Mouse (Mus musculus) cerebellum, adult 11-12 months (tissue): ENCODE measurements around the gene Gmip.

Experiments used
- DNase-seq: peaks from one replicate; pipeline ENCODE4 v3.0.0; 2022

Gene Gmip

DNA sequence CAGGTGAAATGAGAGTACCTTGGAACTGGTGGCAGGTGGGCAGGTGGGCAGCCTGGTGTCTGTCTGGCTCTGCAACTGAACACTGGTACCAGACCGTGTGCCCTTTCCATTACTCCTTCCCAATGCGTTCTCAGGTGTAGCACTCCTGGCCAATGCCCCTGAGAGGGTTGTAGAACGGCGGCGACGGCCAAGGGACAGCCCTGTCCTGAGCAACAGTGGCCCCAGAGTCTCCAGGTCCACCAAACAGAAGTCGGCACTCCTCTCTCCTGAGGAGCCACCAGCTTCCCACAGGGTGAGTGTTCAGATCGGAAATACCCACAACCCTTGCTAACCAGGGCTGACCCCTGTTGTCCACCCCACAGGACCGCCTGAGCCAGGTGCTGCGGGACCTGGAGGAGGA is 3.4 kb upstream of the Gmip start:
- no peak for DNase-seq

DNA sequence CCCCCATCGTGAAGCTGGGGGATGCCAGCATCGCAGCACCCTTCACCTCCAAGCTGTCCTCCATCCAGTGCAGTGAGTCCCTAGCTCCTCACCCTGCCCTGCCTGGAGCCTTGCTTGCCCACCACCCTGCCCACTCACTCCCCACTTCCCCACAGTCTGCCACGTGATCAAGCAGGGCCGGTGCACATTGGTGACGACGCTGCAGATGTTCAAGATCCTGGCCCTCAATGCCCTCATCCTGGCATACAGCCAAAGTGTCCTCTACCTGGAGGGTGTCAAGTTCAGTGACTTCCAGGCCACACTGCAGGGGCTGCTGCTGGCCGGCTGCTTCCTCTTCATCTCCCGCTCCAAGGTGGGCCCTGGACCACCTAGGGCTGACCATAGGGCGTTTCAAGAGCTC is 3.0 kb upstream of the Gmip start:
- no peak for DNase-seq

DNA sequence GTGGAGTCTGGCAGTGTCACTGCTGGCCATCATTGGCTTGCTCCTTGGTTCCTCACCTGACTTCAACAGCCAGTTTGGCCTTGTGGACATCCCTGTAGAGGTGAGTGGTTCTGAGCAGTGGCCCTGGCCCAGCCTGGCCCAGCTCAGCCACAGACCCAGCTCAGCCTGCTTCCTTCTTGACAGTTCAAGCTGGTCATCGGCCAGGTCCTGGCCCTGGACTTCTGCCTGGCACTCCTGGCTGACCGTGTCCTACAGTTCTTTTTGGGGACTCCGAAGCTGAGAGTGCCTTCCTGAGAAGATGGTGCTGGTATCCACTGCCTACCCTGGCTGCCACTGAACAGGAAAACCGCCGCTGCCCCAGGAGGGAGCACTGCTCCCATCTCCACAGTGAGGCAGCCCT is 1.2 kb upstream of the Gmip start:
- no peak for DNase-seq

DNA sequence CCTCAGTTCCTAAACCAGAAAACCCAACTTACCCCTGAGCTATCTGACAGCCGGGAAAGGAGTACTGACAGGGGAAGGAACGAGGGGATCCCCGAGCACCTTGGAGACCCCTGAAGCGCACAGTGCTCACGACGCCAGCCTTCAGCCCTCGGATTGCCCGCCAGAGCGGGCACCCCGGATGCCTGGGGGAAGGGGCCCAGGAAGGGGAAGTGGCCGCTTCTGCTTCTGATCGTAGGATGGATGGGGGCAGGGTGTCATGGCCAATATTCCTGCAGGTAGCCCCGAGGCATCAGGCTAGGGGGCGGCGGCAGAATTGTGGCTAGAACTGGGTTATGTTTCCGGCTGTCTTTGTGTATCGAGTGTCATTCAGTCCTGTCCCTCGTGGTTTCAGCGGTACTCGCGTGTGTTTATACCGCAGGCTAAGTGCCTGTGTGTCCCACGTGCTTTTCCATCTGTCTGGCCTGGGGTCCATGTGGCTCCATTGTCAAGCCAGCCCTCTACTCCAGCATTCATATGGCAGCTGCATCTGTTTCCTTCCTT is 455 bp downstream of the Gmip start:
- no peak for DNase-seq

DNA sequence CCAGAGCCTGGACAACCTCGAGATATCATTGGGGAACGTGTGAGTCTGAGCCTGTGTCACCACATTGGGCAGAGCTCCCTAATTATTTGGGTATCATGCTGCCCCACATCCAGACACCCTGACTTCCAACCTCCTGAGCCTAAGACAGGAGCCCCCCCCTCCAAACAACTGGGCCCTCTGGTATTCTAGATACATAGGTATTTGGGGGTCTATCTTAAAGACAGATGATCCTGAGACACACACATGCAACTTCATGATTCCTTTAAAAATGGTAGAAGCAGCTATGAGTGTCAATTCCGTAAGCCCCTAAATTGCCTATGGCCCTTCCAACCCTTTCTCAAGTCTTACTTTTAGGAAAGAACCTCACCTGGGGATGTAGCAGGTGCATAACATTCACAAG is 1.3 kb downstream of the Gmip start:
- DNase-seq = no peak

DNA sequence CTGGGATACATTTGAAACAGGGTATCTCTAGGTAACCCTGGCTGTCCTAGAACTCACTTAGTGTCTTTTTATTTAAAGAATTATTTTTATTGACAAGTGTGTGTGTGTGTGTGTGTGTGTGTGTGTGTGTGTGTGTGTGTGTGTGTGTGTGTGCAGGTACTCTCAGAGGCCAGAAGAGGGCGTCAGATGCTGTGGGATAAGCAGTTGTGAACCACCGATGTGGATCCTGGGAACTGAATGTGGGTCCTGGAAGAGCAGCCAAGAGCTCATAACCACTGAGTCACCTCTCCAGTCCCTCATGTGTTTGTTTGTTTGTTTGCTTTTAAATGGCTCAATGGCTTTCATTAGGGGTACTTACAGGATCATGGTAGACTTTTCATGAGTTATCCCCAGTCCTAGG is 6.4 kb downstream of the Gmip start:
- DNase-seq = no peak

DNA sequence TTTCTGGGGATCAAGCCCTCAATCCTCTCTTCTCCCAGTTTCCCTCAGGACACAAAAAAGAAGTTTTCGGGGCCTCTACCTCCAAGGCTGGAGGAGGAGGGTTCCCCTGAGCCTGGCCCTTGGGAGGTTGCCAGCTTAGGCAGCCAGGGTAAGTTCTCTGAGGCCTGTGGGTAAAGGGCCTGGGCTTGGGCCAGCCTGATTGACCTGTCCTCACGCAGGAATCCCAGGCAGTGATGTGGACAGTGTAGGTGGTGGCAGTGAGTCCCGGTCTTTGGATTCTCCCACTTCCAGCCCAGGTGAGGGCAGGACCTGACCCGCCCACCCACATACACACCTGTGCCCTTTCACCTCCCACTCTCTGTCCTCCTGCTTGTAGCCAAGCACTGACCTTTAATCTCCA is 6.9 kb downstream of the Gmip start:
- DNase-seq = no peak

DNA sequence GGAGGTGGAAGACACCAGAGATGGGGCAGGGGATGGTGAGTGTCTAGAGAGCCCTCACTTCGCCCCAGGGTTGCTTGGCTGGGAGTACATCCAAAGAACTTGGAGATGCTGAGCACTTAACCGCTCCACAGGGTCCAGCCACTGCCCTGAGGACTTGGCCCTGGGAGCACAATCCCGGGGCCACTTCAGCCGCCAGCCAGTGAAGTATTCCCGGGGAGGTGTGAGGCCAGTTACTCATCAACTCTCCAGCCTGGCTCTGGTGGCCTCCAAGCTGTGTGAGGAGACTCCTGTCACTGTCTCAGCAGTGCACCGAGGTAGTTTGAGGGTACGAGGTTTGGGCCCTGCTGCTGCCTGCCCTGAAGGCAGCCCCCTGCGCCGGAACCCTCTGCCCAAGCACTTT is 12.0 kb downstream of the Gmip start:
- no peak for DNase-seq

DNA sequence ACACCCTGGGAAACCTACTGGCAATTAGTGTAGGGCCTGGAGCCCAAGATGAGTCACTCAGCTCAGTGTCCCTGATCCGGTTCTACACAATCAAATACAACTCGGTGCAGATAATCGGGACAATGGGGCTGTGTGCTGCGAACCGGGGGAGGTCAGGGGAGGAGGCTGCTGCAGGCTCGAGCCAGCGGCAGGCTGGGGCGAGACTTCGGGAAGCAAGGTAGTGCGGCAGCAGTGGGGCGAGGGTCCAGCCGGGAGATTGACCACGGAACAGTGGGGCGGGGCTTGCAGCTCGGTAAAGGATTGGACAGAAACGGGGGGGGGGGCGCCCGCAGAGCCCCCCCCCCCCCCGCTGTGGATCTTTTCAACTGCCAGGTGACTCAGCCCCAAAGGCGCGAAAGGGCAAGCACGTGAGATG is 13.5 kb downstream of the Gmip start:
- no peak for DNase-seq

DNA sequence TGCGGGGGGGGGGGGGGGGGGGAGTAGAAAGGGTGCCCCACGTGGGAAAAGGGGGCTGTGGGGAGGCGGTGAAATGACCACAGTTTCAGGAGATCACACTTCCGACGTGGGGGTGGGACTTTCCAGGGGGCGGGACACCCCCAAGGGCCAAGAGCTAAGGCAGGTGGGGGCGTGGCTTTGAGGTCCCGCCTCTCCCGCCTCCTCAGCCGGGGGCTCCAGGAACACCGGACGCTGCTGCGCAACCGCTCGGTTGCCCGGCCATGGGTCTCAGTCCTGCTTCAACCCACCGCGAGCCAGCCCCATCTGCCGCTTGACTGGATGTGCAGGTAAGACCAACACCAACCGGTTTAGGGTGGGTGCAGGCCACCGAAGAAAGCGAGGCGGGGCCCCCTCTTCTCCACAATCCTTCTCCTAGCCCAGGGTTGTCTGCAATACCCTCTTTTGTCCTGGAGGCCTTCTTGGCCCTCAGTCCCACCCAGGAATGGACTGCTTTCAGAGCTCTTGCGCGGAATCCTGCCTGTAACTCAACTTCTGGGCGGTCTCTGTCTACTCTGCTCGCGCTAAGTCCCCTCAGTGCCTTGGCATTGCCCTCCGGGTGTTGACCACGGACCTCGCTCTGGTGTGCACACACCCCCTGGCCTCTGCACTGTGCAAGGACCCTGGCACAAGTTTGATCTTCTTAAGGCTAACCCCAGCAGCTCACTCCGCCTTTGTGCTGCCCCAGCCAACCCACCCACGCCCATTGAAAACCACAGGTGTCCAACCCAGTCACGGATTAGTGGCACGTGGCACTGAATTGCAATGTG is 14.1 kb downstream of the Gmip start, which contains the start of gene Lpar2:
TSS of gene Lpar2 (plus strand) at position 44 of the 806 bp plus-strand sequence.
- no peak for DNase-seq

DNA sequence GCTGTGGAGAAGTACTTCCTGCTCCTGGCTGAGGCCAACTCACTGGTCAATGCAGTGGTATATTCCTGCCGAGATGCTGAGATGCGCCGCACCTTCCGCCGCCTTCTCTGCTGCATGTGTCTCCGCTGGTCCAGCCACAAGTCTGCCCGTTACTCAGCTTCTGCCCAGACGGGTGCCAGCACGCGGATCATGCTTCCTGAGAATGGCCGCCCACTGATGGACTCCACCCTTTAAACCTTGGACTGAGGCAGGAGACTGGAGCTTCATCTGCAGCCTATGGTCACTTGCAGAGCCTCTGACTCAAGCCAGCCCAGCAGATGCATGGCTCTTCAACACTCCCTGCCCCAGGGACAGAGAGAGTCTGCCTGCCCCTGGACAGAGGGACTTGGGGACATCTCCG is 17.9 kb downstream of the Gmip start:
- no peak for DNase-seq

DNA sequence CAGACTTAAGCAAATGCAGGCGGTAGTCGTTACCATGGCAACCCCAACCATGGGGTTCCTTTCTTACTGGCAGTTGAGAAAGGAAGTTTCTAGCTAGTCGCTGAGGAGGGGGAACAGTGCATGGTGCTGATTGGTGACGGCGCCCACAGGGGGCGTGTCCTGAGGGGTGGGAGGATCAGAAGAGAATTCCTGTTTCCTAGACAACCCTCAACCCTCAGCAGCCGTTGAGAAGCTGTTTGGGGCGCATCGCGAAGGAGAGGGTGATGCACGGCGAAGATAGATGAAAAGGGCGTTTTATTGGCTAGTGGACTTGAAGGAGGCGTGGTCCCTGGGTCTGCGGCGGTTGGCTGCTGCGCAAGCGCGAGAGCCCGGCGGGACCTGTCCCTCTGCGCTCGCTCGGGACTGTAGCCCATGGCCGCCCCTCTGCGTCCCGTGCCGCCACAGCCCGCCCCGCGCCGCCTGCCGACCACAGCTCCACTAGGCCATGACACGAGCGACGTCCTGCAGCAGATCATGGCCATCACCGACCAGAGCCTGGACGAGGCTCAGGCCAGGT is 23.9 kb downstream of the Gmip start, which contains the start of gene Pbx4:
TSS of gene Pbx4 (plus strand) at position 194 of the 556 bp plus-strand sequence.
- DNase-seq = peak; percentile 86

DNA sequence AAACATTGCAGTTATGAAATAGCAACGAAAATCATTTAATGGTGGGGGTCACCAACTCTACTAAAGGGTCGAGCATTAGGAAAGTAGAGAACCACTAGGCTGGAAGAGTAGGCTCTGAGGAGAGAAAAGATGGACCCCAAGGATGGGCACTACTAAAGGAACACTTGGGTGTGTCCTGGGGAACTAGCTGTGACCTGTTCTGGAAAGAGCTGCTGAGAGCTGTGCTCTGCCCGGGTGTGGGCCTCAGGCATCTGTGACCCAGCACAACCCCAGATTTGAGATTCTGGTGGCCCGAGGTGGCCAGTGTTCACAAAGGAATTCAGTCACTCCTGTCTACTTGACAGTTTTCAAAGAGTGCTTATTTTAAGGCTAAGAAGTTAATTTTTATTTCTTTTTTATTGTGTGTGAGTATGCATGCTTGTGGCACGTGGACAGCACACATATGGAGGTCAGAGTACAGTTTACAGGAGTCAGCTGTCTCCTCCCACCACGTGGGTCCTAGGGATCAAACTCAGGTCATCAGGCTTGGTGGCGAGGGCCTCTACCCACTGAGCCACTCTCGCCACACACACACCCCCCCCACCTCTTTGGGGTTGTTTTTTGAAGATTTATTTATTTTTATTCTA is 28.7 kb downstream of the Gmip start:
- DNase-seq = no peak

DNA sequence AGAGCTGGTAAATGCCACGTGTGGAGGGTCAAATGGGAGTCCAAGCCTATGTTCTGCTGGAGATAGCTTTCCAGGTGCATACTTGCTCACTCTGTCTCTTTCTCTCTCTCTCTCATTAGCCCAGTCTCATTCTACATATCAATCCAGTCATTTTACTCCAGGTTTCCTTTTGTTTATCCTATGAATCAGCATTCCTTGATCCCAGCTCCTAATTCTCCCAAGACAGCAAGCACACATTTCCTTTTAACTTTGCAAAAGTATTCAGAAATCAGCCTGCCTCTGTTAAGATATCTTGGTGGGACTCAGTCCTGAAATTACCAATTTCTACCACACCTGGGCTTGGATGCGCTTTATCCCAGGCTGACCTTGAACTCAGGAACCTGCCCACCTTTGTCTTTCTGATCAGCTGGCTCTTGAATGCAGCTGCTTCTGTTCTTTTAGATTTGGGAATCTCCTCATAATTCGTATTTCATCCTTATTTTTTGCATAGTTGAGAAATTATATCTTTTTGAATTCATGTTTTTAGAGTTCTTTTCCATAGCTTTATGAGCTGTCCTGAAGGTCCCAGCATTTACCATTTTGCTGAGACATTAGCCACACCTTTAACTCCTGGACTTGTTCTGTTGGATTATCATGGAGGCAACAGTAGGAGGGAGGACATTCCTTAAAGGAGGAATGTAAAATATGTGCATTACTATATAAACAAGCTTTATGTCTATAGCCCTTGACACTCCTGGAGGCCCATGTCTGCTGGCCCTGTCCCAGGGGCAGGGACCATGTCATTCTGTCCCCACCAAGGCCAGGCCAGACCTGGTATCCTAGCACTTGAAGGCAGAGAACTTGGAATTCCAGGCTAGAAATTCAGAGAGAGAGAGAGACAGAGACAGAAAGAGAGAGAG is 38.9 kb downstream of the Gmip start:
- no peak for DNase-seq

DNA sequence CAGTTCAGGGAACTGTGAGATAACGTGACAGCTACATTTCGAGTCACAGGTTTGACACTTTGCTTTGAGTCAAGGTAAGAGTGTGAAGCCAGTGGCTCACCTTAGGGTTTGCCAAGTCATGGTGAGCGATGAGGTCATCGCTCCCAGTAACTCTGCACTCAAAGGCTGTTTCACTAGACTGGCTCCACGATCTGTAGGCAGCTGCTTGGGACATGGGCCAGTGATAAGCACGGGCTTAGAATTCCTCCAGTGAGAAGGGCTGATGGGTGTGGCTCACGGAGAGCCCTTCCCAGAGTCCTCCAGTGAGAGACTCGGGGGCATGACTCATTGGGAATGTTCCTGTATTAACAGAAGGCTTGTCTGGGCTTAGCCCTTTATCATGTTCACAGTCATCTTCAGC is 40.5 kb downstream of the Gmip start:
- no peak for DNase-seq

DNA sequence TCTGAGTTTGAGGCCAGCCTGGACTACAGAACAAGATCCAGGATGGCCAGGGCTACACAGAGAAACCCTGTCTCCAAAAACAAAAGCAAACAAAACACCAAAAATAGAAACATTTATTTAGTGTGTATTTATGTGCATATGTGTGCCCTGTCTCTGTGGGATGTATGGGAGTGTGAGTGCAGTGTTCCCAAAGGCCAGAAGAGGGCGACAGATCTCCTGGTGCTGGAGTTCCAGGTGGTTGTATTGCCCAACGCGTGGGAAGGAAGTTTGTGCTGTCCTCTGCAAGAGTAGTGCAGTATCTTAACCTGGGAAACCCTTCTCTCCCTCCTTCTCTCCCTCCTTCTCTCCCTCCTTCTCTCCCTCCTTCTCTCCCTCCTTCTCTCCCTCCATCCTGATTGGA is 41.4 kb downstream of the Gmip start:
- no peak for DNase-seq

DNA sequence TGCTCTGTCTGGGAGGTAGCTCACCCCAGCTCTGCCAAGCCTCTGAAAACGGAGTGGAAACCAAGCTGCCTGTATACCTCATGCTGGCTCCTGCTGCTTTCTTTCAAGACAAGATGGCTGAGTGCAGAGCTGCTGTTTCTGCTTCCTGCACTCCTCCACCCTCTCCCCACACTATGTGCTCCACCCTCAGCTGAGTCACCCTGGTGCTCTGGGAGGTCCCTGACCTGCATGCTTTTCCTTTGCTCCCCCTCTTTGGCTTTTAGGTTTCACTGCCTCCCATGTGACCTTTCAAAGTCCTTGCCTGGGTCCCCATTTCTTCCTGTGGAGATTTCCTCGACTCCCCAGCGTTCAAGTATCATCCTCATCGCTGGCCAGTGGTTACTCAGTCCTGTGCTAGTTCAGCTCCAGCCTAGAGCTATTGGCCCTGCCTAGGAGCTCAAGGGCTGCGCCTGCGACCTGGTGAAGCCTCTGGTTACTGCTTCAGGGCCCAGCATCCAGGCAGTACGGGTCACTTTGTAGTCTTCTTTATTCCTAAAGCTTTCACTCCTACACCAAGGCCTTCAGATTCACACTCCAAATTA is 42.5 kb downstream of the Gmip start:
- DNase-seq = no peak

DNA sequence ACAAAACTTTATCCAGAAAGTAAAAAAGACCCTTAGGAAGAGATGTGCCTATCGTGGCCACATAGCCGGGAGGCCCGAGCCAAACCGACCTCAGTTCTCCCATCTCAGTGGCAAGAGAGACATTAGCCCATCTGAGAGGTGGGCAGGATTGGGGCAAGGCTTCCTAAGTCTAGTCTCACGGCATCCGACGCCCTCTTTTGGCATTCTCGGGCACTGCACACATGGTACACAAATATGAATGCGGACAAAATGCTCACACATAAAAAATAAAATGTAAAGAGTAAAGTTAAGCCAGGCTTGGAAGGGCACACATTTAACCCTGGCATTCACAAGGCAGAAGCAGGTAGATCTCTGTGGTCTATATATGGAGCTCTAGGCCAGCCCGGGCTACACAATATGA is 45.4 kb downstream of the Gmip start:
- DNase-seq = no peak

DNA sequence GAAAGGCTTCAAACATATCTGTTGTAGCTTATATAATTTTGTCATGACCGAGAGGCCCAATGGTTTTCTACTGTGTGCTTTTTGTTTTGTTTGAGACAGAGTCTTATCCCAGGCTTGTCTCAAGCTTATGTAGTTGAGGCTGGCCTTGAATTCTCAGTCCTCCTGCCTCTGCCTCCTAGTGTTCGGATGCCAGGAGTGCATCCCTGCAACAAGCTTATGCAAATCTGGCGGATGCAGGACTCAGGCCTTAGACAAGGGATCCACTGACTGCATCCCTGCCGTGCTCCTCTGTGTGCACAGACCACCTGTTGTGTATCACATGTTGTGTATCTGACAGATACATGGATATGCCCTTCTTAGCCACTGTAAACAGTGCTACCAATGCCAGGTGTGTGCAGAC is 52.3 kb downstream of the Gmip start:
- DNase-seq = no peak

DNA sequence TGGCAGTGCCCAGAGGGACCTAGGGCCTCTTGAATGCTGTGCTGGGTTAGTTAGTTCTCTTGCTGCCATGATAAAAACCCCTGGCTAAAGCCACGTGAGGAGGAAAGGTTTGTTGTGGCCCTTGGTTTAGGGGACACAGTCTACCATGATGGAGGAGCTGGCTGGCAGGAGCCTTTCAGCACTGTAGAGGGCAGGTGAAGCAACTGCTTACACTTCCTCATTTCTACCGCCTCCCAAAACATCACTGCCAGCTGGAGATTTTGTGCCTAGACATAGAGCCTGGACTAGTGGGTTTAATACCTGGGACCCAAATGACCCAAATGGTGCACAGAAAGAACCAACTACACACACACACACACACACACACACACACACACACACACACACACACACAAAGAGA is 52.8 kb downstream of the Gmip start:
- DNase-seq = no peak

DNA sequence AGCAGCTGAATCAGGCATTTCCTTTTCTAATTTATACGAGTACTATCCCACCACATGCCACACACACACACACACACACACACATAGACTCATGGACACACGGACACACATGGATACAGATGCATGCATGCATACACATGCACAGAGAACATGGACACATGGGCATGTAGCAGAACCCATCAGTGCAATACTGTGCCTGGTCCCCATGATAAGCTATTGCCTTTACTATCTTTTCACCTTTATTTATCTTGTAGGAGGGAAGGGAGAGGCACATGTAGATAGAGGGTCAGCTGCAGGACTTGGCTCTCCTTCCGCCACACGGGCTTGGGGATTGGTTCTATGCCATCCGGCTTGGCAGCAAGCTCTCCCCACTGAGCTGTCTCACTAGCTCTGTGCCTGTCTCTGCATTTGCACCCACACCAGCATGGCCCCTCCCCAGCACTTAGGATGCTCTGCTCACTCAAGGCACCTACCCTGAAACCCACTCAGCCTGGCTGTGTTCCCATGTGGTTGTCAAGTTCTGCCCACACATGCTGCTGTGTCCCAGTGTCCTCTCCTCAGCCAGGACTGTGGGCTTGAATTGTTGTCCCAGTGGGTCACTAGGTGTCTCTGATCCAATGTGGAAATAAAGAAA is 55.0 kb downstream of the Gmip start:
- no peak for DNase-seq

DNA sequence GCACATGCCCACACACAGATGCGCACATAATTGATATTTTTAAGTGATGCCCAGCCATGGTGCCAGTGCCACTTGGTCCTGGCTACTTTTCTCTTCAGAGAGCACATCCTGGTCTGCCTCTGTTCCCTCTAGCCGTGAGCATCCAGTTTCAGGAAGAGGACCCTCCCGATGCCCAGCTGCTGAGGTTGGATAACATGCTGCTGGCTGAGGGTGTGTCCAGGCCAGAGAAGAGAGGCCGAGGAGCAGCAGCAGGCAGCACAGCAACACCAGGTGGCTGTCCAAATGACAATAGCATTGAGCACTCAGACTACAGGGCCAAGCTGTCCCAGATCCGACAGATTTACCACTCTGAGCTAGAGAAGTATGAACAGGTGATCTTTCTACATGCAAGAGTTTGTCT is 55.7 kb downstream of the Gmip start:
- no peak for DNase-seq
